Mouse (Mus musculus): ENCODE data around the gene Ifi27l2b.
A peak's percentile ranks its signal among the peaks of the same experiment; 100 is the strongest.
"Not testable (repeated sequence)": the region's sequence is repeated elsewhere in the genome, so short reads cannot be mapped to it uniquely, and the experiment has no call there.

The Ifi27l2b gene

DNA sequence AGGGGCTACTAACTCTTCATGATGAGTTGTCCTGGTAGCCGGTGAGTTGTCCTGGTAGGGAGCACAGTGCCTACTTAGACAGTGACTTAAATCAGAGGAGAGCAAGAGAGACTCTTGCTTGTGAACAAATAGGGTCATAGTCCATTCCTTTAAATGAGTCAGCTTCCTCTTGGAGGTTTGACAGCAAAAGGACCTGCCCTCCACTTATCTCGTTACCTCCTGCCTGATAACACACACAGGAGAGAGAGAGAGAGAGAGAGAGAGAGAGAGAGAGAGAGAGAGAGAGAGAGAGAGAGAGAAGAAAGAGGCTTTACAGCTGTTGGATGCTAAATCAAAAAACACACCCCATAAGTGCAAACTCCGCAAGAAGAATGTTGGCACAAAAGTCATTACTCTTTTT is at the start of gene Ifi27l2b:
TSS of gene Ifi27l2b (minus strand) at position 84 of the 400 bp plus-strand sequence.
- no peak for DNase-seq (ENCODE audit: extremely low read depth, insufficient read length, low spot score)

DNA sequence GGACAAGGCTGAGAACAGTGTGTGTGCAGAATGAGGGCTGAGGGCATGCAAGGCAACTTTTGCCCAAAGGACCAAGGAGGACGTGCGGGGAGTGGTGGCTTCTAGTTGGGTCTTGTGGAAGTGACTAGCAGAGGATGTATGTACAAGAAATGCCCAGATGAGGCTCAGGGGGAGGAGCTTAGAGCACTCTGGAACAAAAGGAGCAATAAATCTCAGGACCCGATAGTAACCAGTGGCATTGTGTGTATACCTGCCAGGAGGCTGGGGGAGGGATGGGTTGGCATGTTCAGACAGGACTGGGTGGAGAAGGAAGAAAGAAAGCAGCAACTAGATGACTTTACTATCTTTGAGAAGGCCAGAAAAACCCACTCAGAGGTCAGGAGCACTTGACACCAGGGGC is 47.4 kb upstream of the Ifi27l2b start:
- no peak for DNase-seq (ENCODE audit: extremely low read depth, insufficient read length, low spot score)

DNA sequence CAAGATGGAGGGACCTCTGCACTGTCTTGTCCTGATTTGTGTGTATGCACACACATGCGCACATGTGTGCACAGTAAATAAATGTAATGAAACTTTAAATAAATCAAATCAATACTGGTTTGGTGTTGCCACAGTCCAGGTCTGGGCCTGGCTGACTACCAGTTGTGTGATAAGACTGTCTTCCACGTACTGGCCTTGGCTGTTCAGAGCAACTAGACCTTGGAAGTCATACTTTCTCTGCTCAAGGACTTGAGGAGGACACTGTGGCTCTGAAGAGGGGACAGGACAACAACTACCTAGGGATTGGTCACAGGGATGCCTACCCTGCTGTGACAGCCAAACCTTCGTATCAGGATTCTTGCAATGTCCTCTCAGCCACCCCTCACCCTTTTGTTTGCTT is 46.3 kb upstream of the Ifi27l2b start:
- no peak for DNase-seq (ENCODE audit: extremely low read depth, insufficient read length, low spot score)

DNA sequence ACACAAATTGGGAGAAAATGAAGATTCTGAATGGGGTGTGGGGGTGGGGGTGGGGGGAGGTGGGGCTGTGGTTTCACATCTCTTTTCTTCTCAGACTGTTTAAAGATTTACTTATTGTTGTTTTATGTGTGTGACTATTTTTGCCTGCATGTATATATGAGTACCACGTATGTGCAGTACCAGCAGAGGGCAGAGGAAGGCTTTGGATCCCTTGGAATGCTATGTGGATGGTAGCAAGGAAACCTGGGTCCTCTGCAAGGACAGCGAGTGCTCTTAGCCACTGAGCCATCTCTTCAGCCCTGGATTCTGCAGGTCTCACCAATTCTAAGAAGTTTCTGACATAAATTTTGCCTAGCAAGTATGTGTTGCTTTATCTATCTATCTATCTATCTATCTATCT is 42.2 kb upstream of the Ifi27l2b start:
- no peak for DNase-seq (ENCODE audit: extremely low read depth, insufficient read length, low spot score)

DNA sequence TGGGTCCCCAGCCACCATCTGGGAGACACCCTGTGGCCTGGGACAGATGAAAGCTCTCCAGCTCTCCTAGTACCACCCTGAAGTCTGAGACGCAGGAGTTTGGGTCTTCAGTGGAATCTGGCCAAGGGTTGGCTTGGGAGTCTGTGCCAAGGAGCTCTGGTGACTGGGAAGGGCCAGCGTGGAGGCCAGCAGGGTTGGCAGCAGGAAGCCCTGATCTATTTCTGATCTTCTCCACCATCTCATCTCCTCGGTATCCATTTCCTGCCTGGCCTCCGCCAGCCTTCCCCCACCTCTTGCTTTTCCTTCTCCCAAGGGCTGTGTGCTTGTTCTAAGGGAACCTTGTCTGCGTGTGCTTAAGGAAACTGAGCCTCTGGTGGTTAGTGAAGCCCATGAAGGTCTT is 41.7 kb upstream of the Ifi27l2b start:
- no peak for DNase-seq (ENCODE audit: extremely low read depth, insufficient read length, low spot score)

DNA sequence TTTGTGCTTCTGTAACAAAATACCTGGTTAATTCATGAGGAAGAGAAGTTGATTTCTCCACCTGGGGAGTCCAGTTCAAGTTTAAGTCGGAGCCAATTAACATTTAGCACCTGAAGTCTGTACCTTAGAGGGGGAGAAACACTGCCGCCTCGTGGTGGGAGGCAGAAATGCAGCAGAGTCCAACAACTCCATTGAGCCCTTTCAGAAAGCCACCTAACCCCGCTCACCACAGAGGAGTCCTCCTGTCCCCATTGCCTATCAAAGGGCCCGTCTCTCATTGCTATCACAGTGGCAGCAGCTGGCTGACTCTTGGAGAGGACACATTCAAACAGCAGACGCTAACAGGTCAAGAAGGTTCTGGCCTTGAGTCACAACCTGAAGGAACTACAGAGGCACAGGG is 37.5 kb upstream of the Ifi27l2b start:
- DNase-seq (ENCODE audit: extremely low read depth, insufficient read length, low spot score) = no peak

DNA sequence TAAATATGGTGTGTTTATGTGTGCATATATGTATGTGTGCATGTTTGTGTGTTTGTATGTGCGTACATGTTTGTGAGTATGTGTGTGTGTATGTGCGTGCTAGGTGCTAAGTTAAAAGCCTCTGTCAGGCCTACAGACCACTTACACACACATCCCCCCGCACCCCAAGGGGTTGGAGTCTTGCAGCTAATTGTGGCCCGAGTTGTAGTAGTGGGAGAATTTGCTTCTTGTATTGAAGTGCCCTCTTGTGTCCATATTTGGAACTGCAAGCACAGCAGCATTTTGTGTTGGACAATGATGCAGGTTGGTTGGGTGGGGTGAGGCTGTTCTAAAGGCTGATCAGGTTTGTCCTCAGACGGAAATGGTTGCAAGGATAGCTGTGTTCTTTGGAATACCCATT is 35.7 kb upstream of the Ifi27l2b start:
- peak; percentile 21 for DNase-seq (ENCODE audit: extremely low read depth, insufficient read length, low spot score)

DNA sequence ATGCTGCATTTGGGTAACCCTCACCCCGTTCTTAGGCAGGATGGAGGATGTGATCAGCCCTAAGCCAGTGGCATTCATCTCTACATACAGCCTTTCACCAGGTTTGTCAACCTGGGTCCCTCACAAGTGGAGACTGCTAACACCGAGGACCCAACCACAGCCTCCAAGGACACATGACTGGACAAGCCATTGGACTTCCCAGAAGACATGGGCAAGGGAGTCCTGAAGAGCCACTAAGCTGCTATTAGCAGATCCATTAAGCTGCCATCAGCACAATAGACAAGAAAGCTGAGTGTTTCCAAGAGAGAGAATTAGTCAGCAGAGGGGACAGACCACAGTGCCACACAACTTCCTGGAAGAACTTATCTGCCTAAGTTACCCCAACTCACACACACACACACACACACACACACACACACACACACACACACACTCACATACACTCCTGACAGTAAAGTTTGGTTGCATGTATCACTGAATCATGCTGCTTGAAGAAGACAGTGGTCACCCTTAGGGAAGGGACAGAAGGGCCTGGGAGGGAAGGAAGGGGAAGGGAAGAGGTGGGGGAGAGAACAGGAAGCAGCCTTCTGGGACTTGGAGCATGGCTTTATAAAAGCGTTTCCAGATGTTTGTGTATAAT is 34.2 kb upstream of the Ifi27l2b start:
- no peak for DNase-seq (ENCODE audit: extremely low read depth, insufficient read length, low spot score)

DNA sequence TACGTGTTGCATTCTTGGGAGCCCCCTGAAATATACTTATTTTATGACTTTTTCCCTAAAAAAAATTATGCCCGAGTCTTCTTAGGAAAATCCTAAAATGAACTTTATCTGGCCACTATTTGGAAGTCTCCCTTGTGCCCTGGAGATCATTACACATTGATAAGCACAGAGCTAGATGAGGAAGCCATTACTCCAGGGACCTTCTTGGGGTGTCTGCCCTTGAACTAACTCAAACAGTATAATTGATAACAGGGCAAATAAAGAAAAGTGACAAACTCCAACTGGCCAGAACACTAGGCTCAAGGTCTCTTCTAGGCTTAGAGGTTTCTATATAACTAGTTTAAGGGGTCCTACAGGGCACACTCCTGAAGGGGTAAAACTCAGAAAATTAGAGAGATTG is 30.7 kb upstream of the Ifi27l2b start:
- DNase-seq (ENCODE audit: extremely low read depth, insufficient read length, low spot score) = no peak

DNA sequence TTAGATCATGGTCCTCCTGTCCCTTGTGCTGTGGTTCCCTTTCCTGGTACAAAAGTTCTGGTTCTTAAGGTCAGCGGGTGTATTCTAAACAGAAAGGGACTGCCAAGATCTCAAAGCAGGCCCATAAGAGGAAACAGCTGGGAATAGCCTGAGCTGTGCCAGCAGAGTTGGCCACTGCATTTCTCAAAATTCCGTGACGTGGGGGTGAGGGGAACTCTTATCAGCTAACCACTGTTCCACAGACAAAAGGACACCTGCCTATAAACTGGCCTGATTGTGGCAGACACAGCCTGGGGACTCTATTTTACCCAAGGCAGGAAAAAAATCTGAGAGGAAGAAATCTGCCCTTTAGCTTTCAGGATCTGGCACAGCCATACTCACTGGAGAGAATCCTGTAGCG is 30.3 kb upstream of the Ifi27l2b start:
- DNase-seq (ENCODE audit: extremely low read depth, insufficient read length, low spot score) = no peak

DNA sequence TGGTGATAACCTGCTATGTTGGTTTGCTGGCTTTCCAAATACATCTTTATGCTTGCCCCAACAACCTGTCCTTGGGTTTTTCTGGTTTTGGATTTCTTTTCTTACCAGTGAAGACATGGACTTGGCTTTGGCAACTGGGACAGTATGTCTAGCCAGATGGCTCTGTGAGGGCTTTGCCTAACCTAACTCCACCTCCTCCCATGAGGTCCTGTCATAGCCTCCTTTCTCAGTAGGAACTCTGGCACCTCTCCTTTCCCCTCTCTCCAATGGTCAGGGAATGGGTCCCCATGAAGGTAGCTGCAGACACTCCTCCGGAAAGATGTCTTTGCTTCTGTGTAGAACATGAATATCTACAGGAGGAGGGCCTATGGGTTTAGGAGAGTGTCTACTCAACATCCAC is 29.7 kb upstream of the Ifi27l2b start:
- no peak for DNase-seq (ENCODE audit: extremely low read depth, insufficient read length, low spot score)

DNA sequence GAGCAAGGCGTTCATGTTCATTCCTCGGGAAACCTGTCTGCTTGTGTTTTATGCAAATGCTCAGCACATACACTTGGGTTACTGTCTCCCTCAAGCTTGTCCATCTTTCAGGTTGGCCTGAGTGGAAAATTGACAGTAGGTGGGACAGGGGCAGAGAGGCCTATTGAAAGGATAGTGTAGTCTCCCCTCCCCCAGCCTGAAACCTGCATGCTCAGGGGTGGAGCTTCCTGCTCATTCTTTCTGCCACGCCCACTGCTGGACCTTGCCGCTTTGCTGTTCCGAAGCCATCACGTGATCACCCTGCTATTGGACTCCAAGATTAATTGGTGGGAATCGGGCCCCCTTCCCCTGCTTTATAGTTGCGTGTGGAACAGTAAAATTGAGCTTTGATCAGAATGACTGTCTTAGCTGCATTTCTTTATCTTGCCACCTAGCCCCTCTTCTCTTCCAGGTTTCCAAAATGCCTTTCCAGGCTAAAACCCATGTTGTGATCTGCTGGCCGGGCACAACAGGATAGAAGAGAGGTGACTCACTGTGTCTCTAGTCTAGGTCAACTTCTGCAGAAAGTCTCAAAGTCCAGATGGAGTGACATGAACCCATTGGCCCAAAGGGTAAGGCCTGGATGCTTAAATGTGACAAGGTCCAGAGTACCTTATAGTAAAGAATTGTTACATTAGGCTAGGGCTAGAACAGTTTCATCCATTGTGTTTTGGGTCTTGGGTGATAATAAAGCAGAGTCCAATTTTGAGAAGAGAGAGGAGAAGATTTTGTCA is 27.4 kb upstream of the Ifi27l2b start:
- not testable (repeated sequence) for DNase-seq (ENCODE audit: extremely low read depth, insufficient read length, low spot score)

DNA sequence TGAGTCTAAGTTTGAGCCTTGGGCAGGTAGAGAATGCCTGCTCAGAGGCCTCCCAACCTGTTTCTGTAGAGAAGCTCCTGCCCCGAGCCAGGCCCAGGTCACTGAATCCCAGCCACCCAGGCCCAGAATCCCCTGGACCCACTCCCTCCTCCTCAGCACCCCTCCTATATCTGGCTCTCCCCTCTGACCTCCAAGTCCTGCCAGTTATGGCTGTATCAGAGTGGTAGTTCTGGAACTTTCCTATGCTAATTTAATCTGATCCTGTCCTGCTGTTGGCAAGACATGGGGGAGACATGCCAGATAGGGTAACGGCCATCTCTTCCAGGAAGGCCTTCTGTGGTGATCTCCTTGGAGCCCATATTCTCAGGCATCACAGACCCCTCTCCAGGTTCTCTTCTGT is 25.8 kb upstream of the Ifi27l2b start:
- DNase-seq (ENCODE audit: extremely low read depth, insufficient read length, low spot score) = no peak

DNA sequence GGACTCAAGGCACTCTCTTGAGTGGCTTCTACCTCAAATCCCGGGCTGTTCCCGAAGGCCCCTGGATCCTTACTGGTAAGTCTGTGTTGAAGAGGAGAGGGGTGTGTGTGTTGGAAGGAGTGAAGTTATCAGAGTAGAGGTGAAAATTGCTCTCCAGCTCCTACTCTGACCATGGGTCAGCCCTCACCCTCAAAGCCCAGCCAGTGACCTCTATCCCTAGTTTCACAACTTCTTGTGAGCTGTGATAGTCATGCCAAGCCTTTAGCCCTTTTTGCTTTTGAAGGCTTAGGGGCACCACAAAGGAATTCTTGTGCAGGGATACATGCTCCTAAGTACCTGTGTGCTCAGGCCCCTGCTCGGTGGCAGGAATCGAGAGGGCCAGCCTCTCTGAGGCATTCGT is 24.6 kb upstream of the Ifi27l2b start:
- no peak for DNase-seq (ENCODE audit: extremely low read depth, insufficient read length, low spot score)

DNA sequence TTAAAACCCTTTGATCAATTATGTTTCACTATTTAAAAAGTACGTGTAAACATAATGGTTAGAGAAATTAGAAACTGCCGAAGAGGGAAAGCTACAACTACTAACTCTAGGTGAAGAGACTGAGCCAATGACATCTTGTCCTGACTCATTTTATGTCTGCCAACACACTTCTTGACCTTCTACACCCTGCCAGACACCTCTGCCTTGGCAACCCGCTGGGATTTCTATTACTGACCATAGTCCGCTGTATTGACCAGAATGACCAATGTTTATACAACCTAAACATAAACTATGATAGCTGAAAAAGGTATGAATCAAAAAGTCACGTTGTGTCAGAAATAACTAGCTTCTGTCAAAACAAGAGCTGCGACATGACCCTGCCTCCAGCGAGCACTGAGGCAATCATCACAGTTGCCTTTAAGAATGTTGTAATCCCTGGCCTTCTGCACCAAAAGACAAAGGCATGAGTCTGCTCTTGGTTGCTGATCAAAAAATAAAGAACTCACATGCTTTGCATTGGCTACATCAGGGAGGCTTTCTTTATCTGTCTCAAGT is 20.5 kb upstream of the Ifi27l2b start:
- DNase-seq (ENCODE audit: extremely low read depth, insufficient read length, low spot score) = no peak

DNA sequence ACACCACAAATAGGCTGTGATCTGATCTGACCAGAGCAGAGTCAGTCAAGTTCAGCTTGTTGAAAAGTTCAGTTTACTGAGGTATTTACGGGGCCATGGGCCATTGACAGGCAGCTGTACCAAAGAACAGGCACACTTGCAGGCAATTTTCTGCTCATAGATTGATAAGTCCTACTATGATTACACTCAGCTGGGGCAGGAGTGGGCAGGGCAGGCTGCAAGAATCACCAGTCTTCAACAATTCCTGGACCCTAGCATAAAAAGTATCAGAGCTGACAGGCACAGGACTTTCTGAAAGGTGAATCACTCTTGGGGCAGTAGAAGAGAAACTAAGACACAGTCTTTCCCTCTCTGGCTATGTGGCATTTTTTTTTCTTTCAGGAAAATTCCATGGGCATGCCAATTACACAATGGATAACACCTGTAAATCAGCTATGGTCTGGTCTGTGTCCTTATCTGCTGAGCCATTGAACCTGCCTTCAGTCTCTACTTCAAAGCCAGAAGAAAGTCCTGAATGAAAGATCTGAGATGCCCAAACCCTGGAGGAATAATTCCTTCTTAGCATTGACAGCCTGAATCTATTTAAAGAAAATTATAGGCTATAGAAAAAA is 19.9 kb upstream of the Ifi27l2b start:
- DNase-seq (ENCODE audit: extremely low read depth, insufficient read length, low spot score) = no peak

DNA sequence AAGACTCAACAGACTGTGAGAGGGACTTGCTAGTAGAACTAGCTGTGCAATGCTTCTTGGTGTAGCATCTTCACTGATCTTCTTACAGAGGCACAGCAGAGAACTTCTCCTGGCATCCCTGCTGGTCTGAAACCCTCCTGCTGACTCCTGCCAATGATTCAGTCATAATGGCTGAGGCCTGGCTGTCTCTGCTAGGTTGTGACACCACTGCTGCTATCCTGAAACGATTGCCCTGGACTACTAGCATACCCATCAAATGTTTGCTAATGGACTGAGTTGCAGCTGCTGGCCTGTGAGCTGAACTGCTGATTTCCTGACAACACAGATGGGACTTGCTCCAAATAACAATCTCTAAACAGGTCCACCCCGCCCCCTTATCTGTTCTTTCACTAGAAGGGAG is 17.5 kb upstream of the Ifi27l2b start:
- no peak for DNase-seq (ENCODE audit: extremely low read depth, insufficient read length, low spot score)

DNA sequence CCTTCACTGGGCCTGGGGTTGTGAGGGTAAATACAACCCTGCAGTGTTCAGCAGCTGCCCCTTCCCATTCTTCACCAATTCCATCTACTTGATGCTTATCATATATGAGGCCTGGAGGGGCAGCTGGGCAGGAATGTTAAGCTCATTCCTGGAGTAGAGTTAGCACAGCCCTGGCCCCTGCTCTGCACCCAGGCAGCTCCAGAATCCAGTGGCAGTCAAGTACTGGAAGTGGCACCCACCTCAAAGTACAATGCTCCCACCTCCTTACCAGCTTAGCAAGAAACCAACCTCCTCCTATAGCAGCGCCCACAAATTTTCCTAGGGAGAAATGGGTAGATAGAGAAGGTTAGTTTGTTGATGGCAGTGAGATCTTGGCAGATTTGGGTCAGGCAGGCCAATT is 296 bp downstream of the Ifi27l2b start:
- DNase-seq (ENCODE audit: extremely low read depth, insufficient read length, low spot score) = not testable (repeated sequence)

DNA sequence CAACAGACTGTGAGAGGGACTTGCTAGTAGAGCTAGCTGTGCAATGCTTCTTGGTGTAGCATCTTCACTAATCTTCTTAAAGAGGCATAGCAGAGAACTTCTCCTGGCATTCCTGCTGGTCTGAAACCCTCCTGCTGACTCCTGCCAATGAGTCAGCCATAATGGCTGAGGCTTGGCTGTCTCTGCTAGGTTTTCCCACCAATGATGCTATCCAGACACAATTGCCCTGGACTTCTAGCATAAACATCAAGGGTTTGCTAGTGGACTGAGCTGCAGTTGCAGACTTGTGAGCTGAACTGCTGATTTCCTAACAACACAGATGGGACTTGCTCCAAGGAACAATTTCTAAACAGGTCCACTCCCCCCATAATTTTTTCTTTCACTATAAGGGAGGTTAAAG is 3.7 kb downstream of the Ifi27l2b start:
- no peak for DNase-seq (ENCODE audit: extremely low read depth, insufficient read length, low spot score)

DNA sequence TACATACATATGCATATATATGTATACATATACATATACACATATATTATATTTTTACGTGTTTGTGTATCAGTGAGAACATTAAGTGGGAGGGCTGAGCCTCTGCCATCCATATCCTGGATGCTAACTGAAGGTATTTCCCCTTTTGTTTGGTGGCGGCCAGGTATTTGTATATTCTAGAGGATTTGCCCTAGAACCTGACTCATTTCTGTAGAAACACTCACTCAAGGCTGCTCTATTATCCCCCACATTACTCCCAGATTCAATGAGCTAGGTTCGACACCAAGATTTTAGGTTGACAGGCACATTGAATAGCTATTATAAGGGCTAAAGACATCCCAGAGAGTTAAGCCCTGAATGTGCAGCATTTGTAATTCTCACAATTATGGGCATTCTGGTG is 12.0 kb downstream of the Ifi27l2b start:
- DNase-seq (ENCODE audit: extremely low read depth, insufficient read length, low spot score) = no peak

DNA sequence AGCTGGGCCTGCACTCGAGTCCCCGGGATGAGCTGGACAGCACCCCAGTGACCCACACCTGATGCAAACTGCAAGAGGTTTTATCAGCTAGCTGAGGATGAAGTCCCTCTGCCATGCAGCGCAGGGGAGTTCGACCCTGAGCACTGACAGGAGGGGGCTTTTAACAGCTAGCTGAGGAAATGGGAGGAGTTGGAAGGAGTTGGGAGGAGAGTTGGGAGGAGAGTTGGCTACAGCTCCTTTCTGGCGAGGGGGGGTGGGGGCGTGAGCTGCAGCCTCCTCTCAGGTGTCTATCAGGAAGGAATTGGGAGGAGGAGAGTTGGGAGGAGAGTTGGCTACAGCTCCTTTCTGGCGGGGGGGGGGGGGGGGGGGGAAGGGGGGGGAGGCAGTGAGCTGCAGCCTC is 12.8 kb downstream of the Ifi27l2b start:
- not testable (repeated sequence) for DNase-seq (ENCODE audit: extremely low read depth, insufficient read length, low spot score)

DNA sequence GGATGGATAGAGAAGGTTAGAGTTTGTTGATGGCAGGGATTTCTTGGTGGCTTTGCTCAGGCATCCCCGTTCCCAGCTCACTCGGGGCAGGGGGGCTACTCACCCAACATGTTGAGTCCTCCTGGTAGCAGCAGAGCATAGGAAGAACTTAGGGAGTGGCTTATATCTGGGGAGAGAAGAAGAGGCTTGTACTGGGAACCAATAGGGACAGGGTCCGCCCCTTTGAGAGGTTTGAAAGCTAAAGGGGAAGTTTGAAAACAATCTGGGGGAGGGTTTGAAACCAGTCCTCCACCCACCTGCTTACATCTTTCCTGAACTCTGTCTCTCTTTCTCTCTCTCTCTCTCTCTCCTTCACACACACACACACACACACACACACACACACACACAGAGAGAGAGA is 13.5 kb downstream of the Ifi27l2b start, which contains the start of gene Ifi27l2a:
TSS of gene Ifi27l2a (minus strand) at position 157 of the 400 bp plus-strand sequence.
- DNase-seq (ENCODE audit: extremely low read depth, insufficient read length, low spot score) = peak; percentile 20

All from 3134 (cell line).